Mouse (Mus musculus): ENCODE results near the gene Serpinf2.
"Not testable (repeated sequence)": the region's sequence is repeated elsewhere in the genome, so short reads cannot be mapped to it uniquely, and the experiment has no call there.

Serpinf2 gene

DNA sequence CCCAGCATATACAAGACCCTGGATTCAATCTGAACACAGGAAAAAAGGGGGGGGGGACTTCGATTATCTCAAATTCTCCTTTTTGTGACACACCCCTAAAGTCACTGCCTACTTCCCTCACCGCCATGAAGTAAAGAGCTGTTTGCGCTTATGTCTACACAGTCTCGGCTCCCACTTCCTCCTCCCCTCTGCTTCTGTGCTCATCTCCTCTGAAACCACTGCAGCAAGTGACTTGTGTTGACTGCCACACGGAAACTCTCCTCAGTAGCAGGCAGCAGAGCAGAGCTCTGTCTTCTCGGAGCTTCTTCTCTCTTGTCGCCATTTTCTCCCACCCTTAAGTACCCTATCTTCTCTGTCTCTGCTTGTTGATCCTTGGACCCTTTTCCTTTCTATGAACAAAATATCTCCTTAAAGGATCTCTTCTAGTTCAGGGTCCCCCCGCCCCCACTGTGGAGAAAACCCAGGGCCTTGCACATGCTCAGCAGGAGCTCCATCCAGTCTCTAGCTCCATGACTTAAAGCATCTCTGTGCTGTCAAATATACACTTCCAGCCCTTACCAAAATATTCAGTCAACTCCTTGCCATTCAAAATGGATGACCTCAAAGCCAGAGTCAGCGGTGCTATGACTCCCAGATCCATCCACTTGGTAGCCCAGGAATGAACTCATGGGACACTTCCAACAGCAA, 10.2 kb downstream of the Serpinf2 start:
- no peak for DNase-seq

DNA sequence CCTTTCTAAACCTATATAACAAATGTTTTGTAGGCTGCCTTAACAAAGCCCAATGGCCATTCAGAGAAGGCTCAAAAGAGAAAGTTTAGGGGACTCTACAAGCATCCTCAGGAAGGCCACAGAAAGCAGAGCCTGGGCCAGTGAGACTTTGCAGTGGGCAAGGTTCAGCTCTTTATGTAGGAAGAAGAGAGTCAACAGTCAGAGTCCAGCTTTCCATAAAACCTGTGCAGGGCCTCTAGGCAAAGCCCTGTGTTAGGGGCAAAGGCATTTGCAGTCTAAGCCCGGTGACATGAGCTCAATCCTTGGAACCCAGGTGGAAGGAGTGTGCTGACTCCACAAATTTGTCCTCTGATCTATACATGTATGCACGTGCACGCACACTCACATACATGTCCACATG, 14.9 kb downstream of the Serpinf2 start:
- DNase-seq, result no peak

GRCm38 (mm10) chr11:75424033-75424432, 15.4 kb downstream of the Serpinf2 start:
- DNase-seq, result no peak

- no peak for DNase-seq
Observed at GRCm38 (mm10) chr11:75423091-75423490, 16.3 kb downstream of the Serpinf2 start.

DNA sequence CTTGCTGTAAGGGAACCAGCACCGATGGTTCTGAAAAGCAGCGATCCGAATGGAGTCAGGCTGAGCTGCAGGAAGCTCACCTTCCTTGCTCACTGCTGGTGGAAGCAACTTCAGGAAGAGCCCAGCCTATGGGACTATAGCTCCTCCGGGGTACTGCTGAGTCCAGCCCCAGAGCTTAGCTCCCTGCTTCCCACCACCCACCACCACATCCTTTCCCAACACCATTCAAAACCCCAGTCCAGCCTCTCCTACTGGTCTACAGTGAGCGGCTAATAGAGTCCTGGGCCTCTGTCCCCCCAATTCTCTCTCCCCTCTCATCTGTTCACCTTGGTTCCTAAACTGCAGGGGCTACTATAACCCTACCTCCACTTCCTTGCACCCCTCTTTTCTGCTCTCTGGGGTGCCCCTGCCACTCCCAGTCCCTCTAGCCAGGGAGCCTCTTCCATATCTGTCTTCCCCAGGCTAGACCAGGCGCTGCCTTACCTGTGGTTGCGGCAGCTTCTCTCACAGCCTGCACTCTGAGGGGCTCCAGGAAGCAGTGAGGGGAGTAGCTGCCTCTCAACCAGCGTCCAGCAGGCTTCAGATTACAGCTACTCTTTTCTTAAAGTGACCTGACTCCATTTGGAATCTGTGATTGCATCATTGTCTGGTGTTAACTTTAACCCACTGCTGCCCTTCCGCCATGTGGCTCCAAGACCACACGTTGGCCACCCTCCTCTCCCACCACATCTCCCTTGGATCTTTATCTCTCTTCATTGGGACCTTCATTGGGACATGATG, 17.2 kb downstream of the Serpinf2 start, which contains the start of gene Serpinf1:
Serpinf1 (minus strand) TSS at position 689 of the 780 bp plus-strand sequence.
- no peak for DNase-seq

GRCm38 (mm10) chr11:75421375-75422012, 17.9 kb downstream of the Serpinf2 start:
- no peak for DNase-seq

DNA sequence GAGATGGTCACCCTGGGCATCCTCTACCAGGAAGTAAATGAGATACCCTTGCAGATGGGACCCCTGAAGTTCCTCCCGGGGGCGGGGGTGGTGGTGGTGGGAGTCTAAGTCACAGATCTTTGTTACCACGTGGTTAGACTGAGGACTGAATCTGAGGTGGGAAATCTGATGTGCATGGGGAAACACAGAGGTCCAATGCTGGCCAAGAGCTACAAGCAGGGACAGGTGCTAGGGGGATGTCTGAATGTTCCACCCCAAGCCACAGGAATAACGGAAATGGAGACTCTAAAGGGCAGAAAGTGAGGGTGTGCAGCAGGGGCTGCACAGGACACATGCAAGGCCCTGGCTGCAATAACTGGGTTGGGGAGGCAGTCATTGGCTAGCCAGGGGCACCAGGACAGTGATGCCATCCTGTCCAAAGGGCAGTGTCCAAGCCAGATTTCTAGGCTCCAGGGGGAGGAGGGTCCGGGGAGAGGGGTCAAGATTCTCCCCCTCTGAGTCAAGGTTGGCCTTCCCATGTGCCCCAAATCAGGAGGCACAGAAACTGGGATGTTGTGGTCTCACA, 18.5 kb downstream of the Serpinf2 start:
- no peak for DNase-seq

- DNase-seq, result no peak
Observed at GRCm38 (mm10) chr11:75420037-75420436, 19.4 kb downstream of the Serpinf2 start.

DNA sequence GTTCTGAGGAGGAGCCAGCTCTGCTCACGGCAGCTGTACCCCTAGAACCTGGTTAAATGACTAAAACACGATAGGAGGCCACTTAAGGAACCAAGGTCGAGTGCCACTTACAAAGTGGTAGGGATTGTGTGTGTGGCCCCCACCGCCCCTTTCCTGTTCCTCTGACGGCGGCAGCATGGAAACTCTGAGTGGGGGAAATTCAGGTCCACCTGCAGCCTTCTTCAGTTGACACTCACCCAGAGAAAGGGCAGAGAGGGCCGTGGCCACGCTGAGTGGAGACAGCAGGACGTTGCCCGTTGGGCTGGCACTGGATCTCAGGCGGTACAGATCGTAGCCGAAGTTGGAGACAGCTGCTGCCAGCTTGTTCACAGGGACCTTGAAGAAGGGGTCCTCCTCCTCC, 23.4 kb downstream of the Serpinf2 start:
- no peak for DNase-seq

GRCm38 (mm10) chr11:75415096-75415495, 24.3 kb downstream of the Serpinf2 start:
- no peak for DNase-seq

- no peak for DNase-seq
Observed at GRCm38 (mm10) chr11:75410591-75410990, 28.8 kb downstream of the Serpinf2 start.

DNA sequence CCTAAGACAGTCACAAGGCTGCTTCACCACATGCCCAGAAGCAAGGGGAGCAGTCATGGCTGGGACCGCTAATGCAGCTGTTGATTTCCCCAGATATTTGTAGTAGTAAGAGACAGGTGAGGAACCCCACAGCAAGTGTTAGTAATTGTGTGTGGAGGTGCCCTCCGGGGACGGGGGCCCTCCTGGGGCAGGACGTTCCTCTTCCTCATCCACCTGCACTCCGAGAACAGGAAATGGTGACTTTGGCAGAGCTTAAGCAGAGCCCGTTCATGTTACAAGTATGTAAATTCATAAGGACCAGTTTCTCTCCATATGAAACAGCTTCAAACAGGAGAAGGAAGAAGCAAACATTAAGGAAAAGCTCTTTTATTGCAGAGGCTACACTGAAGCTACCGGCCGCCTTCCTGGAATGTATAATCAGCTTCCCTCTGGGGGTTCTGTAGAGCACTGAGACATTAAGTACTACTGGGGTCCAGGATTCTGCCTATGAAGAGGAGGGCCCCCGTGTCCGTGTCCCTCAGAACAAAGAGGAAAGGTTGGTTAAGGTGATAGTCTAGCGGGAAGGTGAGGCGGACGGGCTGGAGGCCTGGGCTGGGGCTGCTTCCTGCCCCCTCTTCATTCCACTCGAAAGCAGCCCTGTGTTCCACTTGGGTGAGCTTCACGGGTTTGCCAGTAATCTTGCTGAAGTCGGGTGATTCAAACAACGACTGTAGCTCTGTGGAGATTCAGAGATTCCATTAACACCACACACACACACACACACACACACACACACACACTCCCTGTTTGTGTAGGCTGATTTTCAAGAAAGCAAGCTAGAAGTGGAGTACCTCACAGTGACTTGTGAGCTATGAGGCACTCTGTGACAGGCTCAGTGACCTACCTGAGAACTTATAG, 29.5 kb downstream of the Serpinf2 start:
- peak; percentile 38 for DNase-seq

DNA sequence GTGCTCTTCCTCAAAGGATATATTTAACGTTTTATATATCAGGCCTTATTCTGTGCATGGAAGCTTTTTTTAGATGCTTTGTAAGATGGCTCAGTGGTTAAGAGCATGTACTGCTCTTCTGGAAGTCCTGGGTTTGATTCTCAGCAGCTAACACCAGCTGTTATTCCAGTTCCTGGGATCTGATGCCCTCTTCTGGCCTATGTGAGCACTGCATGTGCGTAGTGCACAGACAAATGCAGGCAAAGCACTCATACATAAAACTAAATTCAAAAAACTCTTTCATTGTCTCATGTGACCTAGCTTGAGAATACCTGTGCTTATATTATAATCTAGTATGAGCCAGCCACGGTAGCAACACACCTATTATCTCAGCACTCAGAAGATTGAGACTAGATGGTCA, 32.5 kb downstream of the Serpinf2 start:
- DNase-seq, result peak; percentile 69

DNA sequence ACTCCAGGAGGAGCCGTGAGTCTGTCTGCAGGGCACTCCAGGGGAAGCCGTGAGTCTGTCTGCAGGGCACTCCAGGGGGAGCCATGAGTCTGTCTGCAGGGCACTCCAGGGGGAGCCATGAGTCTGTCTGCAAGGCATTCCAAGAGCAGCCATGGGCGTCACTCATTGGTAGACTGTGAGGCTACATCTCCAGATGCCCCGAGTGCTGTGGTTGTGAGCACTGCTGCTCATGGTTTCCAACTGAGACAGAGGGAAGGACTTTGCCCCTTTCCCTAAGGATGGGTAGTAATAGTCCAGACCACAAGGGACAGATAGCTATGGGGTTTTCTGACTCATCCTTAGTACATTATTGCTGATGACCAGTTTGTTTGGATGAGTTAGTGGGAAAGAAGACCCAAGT, 33.3 kb downstream of the Serpinf2 start:
- DNase-seq, result no peak

GRCm38 (mm10) chr11:75404801-75405200, 34.6 kb downstream of the Serpinf2 start:
- no peak for DNase-seq

DNA sequence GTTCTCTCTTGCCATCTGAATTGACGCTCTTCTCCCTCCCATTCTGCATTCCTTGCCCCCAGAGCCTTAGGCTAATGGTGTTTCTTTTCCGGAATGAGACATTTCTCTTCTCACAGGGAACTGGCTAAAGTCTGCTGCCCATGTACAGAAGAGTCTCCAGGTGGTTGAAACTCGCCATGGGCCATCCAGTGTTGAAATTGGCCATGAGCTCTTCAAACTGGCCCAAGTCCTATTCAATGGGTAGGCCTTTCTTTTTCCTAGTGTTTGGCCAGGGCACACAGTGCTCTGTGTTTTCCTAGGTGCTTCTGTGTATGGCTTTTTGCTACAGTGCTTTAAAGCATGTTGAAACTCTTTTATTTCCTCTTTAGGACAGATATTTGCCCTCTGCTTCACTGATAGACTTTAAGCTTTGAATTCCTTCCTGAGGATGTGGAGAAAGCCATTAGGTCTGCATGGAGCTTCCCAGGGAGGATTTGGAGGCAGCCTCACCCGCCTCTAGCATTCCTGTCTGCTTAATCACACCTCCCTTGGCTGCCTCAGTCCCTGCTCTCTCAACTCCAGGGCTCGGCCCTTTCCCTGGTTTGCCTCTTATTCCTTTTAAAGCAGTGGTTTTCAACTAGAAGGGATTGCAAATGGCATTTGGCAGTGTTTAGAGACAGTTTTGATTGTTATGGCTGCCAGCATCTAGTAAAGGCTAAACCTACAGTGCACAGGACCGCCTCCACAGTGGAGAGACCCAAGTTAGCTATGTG, 35.9 kb downstream of the Serpinf2 start:
- DNase-seq, result peak; percentile 8

GRCm38 (mm10) chr11:75402271-75402690, 37.1 kb downstream of the Serpinf2 start:
- DNase-seq, result peak; percentile 62

DNA sequence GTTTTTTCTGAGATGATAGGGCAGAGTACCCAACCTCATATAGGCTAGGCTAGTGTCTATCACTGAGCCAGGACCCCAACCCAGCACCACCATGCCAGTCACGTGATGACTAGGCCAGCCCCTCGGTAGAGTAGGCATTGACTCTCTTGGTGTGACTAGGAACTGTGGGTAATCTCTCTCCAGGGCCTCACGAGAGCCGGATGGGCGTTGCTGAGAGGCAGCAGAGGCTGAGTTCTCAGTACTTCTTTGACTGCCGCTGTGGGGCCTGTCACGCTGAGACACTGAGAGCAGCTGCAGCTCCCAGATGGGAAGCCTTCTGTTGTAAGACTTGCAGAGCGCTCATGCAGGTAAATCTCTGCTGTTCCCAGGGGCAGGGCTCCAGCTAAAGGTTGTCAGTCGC, 39.3 kb downstream of the Serpinf2 start:
- no peak for DNase-seq

DNA sequence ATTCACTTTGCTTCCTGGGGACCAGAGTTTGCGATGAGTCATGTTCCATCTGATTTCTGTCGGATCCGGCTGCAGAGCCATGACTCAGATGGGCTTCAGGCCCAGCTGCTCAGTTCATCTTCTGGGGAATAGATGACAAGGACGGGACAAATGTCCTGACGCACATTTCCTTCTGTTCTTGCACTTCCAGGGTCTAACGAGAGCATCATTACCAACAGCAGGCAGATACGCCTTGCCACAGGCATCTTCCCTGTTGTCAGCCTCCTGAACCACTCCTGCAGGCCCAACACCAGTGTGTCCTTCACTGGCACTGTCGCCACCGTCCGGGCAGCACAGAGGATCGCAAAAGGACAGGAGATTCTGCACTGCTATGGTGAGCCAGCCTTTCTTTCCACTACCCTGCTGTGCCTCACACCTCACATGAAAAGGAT, 40.0 kb downstream of the Serpinf2 start:
- DNase-seq, result no peak

- DNase-seq, result no peak
Observed at GRCm38 (mm10) chr11:75397452-75397851, 41.9 kb downstream of the Serpinf2 start.

- DNase-seq, result no peak
Observed at GRCm38 (mm10) chr11:75395611-75396010, 43.8 kb downstream of the Serpinf2 start.

GRCm38 (mm10) chr11:75383529-75383928, 55.9 kb downstream of the Serpinf2 start:
- not testable (repeated sequence) for DNase-seq

All from kidney, adult 18-20 months (tissue).